Mouse (Mus musculus): ENCODE data around the gene E2f7.

DNA sequence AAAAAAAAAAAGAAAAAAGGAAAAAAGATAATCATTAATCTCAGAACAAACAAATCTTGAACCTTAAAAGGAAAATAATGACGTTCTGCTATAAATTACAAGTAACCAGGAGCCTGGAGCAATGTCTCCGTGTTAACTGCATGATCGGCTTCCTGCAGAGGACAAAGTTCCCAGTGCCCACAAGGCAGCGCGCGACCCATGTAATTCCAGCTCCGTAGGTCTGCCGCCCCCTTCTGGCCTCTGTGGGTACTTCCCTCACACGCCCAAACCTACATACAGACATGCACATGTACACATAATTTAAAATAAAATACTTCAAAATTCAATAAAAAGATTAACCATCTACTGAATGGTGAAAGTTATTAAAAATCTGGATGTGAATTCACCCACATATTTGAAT lies 39.6 kb upstream of the E2f7 start:
- TF ChIP-seq EP300 (IDR thresholded peaks at IDR 0.05; ENCODE audit: low read depth) (no peak), CTCF (IDR thresholded peaks at IDR 0.05; ENCODE audit: low read depth) (peak; percentile 61)
